Mouse (Mus musculus): ENCODE results near the gene Pllp. TPM values are rescaled to one million over a fixed set of nuclear protein-coding genes. Genes with fewer than 3 reads are reported as not detected.

Pllp gene
- polyA plus RNA-seq, 1 experiment from 2014 or later: 79.4 TPM

DNA sequence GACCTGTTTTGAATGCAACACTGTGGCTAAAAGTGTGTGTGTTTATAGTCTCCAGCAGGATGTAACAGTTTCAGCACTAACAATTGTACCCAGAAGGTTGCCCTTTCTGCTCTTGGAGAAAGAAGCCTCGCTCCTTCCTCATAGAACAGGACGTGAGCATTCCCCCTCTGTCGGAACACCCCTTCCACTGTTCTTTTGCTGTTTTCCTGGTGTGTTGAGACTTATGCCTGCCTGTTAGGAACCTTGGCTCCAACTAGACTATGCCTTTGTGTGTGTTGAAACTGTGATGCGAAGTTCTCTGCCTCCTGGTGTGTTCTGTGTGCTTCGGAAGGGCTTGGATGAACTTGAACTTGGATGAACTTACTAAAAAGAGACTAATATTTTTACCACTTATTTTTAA is 29.9 kb upstream of the Pllp start:
- no peak for ATAC-seq (ENCODE audit: insufficient read depth, low FRiP score, low read depth)
- 79% methylated on average over 5 of the region's 5 CpGs for WGBS
- Histone ChIP-seq H3K4me2 (no peak overlapping the region), H3K36me3 (no peaks in the 10 kb centered on the region), H3K27me3 (replicated peaks) (no peaks in the 10 kb centered on the region), H3K9ac (no peak overlapping the region), H3K27ac (no peak overlapping the region), H3K4me3 (replicated peaks) (no peak overlapping the region), H3K9me3 (no peaks in the 10 kb centered on the region), H3K4me1 (peaks cover 2% of the 10 kb centered on the region; the same call in 1 of the 2 replicates)

DNA sequence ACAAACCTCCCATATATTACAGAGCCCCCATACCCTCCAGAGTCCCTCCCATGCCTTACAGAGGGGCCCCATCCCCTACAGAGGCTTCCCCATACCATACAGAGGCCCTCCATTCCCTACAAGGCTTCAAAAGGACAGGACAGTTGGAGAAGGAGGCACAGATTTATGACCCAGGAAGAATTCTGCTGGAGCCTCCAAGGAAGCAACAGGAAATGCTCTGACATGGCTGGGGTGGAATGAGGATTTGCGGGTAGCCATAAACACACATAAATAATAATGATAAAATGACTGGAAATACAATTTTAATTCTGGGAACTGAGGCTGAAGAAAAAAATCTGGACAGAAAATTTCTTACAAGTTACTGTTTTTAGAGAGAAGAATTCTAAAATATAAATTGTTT is 20.8 kb upstream of the Pllp start:
- no peak for ATAC-seq (ENCODE audit: insufficient read depth, low FRiP score, low read depth)
- H3K4me1 ChIP-seq: no peaks in the 10 kb centered on the region
- H3K9ac ChIP-seq: no peak overlapping the region
- H3K36me3 ChIP-seq: no peaks in the 10 kb centered on the region
- H3K27ac ChIP-seq: no peak overlapping the region
- H3K9me3 ChIP-seq: no peaks in the 10 kb centered on the region
- no peak overlapping the region for H3K4me2 ChIP-seq
- H3K27me3 ChIP-seq (replicated peaks): no peaks in the 10 kb centered on the region
- no peak overlapping the region for H3K4me3 ChIP-seq (replicated peaks)
- 65% methylated on average over 1 of the region's 1 CpGs for WGBS

DNA sequence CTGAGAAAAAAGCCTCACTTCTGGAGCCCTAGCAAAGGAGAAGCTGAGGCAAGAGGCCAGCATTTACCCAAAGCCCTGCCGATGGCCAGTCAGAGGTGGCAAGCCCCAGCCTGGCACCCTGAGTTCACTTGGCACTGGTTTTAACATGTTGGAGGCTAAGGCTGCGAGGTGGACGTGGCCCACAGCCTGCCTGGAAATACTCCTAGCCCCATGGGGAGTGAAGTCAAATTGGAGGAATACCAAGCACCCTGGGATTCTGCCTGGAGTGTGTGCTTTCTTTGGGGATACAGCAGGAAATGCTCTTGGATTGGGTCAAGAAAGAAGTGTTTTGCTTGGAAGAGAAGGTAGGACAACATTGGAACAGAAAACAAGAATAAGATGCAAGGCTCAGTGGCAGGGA is 19.8 kb upstream of the Pllp start:
- Histone ChIP-seq H3K36me3 (no peaks in the 10 kb centered on the region), H3K4me3 (replicated peaks) (no peak overlapping the region), H3K9ac (no peak overlapping the region), H3K27ac (no peak overlapping the region), H3K9me3 (no peaks in the 10 kb centered on the region), H3K4me1 (no peaks in the 10 kb centered on the region), H3K27me3 (replicated peaks) (no peaks in the 10 kb centered on the region), H3K4me2 (no peak overlapping the region)
- 86% methylated on average over 3 of the region's 3 CpGs for WGBS
- ATAC-seq (ENCODE audit: insufficient read depth, low FRiP score, low read depth): no peak

DNA sequence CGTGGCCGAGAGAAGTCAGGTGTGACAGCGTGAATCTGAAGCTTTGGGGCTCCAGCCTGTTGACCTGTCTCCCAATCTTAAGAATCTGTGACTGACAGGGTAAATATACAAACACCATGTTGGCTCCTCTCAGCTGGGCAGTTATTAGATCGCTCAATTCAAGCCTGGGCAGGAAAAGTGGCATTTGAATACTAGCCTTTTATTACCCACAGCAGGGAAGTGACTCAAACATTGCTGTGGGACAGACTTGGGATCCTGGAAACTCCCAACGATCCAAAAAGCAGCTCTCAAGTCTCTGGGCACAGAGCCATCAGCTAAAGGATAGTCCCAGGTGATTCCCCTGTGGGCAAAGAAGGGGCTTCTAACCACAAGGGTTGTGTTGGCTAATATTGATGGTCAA is 18.5 kb upstream of the Pllp start:
- Histone ChIP-seq H3K9ac (no peak overlapping the region), H3K4me2 (no peak overlapping the region), H3K4me1 (no peaks in the 10 kb centered on the region), H3K27ac (no peak overlapping the region), H3K36me3 (no peaks in the 10 kb centered on the region), H3K27me3 (replicated peaks) (no peaks in the 10 kb centered on the region), H3K4me3 (replicated peaks) (no peak overlapping the region), H3K9me3 (no peaks in the 10 kb centered on the region)
- no peak for ATAC-seq (ENCODE audit: insufficient read depth, low FRiP score, low read depth)
- WGBS: 48% methylated on average over 5 of the region's 5 CpGs

DNA sequence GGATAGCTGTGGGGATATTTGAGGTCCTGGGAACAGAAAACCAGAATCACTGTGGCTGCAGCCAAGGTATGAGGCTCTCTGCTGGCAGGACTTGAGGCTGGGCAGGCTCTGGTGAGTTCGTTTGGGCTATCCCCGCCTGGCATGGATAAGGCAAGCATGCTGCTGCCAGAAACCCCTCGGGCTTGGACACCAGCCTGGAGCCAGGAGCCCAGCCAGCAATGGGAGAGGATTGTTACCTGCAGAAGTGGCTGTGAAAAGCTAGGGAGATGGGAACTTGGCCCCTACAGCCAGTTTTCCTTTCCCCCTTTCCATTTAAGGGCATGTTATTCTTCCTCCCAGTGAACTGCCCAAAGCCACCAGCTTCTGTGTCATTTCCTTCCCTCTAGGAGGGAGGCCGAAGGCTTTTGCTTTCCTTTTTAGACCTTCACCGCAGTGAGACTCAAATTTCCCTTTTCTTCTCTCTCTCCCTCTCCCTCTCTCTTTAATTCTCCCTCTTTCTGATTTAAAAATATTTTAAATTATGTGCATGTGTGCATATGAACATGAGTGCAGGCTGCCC is 15.2 kb upstream of the Pllp start:
- 38% methylated on average over 5 of the region's 5 CpGs for WGBS
- 0 out of 2 replicates have a peak overlapping the region, but pooled peaks have one; percentile 0 for H3K4me2 ChIP-seq
- no peaks in the 10 kb centered on the region for H3K36me3 ChIP-seq
- ATAC-seq (ENCODE audit: insufficient read depth, low FRiP score, low read depth): no peak
- H3K9ac ChIP-seq: no peak overlapping the region
- no peak overlapping the region for H3K4me3 ChIP-seq (replicated peaks)
- peaks cover 5% of the 10 kb centered on the region; the same call in 1 of the 2 replicates for H3K4me1 ChIP-seq
- no peaks in the 10 kb centered on the region for H3K9me3 ChIP-seq
- H3K27me3 ChIP-seq (replicated peaks): no peaks in the 10 kb centered on the region
- peak overlapping the region; percentile 33 for H3K27ac ChIP-seq

DNA sequence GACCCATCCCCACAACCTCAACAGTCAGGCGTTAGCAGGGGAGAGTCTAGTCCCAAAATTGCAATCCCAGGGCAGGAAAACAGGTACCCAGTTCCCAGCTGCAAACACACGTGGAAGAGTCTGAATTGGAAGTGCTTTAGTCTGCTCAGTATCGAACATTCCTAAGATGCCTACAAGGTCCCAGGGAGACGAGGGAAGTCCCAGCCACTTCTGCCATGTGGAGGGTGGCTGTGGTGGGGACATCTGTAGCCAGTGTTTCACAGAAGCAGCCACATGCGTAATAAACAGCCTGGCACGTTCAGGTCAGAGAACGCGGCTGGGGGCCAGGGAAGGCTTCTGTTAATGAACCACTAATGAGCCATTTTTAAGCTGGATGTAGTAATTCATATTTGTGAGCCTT is 14.3 kb upstream of the Pllp start:
- Histone ChIP-seq H3K4me2 (no peak overlapping the region), H3K9me3 (no peaks in the 10 kb centered on the region), H3K9ac (no peak overlapping the region), H3K4me1 (peaks cover 5% of the 10 kb centered on the region; the same call in 1 of the 2 replicates), H3K27me3 (replicated peaks) (no peaks in the 10 kb centered on the region), H3K36me3 (no peaks in the 10 kb centered on the region), H3K4me3 (replicated peaks) (no peak overlapping the region), H3K27ac (no peak overlapping the region; the same call in 1 of the 2 replicates)
- no peak for ATAC-seq (ENCODE audit: insufficient read depth, low FRiP score, low read depth)
- 59% methylated on average over 8 of the region's 8 CpGs for WGBS

DNA sequence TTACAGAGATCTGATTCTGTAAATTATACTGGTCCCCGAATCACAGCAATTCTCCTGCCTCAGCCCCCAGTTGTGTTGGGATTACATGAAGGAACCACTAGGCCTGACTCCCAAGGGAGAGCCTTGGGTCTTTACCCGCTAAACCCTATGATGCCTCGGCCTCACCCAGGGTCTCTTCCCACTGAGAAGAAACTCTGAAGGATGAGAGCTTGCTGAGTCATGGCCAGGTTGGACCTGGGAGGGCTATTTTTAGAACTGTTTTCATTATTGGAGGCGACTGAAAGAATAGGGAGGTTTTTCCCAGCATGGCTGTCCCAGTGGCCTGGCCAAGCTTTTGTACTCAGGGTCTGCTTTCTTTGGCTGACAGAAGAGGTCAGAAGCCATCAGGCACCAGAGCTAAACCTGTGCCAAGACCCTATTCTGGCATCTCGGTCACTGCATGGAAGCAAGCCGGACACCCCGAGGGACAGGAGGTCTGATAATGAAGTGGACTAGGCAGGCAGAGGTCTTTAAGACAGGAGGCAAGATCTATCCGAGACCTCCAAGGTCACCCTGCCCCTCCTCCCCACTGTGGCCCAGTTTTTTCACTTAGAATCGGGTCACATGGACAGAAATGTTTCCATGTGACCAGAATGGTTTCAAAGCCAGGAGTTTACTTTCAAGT is 10.8 kb upstream of the Pllp start:
- H3K4me1 ChIP-seq: peaks cover 7% of the 10 kb centered on the region; the same call in 1 of the 2 replicates
- no peak overlapping the region for H3K27ac ChIP-seq
- no peak overlapping the region for H3K9ac ChIP-seq
- no peak for ATAC-seq (ENCODE audit: insufficient read depth, low FRiP score, low read depth)
- no peaks in the 10 kb centered on the region for H3K27me3 ChIP-seq (replicated peaks)
- WGBS: 57% methylated on average over 9 of the region's 9 CpGs
- H3K36me3 ChIP-seq: no peaks in the 10 kb centered on the region
- H3K4me2 ChIP-seq: no peak overlapping the region
- H3K4me3 ChIP-seq (replicated peaks): no peak overlapping the region
- no peaks in the 10 kb centered on the region for H3K9me3 ChIP-seq

DNA sequence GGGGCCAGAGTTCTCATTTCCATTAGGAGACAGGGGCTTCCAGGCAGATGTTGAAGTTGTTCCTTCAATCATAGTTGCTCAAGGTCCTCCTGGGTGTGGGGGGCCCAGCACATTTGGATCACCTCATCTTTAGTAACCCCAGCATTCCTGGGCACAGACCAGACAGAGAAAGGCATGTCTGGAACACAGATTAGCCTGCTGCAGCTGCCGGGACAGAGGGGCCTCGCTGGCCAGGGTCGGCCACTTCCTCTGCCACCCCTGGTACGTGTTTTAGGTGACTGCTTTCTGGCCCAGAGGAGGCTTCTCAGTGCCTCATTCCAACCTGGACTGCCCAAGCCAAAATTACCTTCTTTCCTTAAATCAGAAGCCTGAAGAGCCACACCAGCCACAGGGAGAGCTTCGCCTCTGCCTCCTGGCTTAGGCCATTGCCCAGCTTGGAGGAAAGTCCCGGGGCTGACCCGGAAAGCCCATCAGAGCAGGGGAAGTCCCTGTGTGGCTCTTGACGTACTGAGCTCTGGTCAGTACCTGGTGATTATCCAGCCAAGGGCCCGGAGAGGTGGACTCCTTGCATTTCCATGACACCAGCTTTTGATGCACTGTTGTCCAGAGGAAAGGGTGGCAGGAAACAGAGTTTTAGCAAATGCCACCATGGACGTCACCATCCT is 9.6 kb upstream of the Pllp start:
- no peaks in the 10 kb centered on the region for H3K36me3 ChIP-seq
- H3K27me3 ChIP-seq (replicated peaks): no peaks in the 10 kb centered on the region
- no peak for ATAC-seq (ENCODE audit: insufficient read depth, low FRiP score, low read depth)
- H3K4me3 ChIP-seq (replicated peaks): no peak overlapping the region
- peaks cover 7% of the 10 kb centered on the region; the same call in 1 of the 2 replicates for H3K4me1 ChIP-seq
- H3K27ac ChIP-seq: no peak overlapping the region
- H3K4me2 ChIP-seq: no peak overlapping the region
- H3K9me3 ChIP-seq: no peaks in the 10 kb centered on the region
- 71% methylated on average over 10 of the region's 10 CpGs for WGBS
- H3K9ac ChIP-seq: no peak overlapping the region

DNA sequence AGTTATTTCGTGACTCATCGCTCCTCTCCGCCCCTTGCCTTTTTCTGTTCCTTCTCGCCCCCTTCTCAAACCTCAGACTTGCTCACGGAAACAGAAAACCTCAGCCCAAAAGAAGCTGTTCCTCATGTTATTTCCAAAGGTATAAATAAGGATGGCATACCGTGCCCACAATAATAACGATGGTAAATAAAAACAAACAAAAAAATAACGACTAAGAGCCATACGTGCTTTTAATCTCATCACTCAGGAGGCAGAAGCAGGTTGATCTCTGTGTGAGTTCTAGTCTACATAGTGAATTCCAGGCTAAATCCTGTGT is 8.5 kb upstream of the Pllp start:
- Histone ChIP-seq H3K36me3 (no peaks in the 10 kb centered on the region), H3K27ac (no peak overlapping the region), H3K9me3 (no peaks in the 10 kb centered on the region), H3K4me3 (replicated peaks) (peak overlapping the region; percentile 46), H3K4me2 (peak overlapping the region; percentile 69), H3K27me3 (replicated peaks) (no peaks in the 10 kb centered on the region), H3K4me1 (peaks cover 7% of the 10 kb centered on the region; the same call in 1 of the 2 replicates), H3K9ac (peak overlapping the region; percentile 22; the same call in 1 of the 2 replicates)
- ATAC-seq (ENCODE audit: insufficient read depth, low FRiP score, low read depth): no peak
- WGBS: 17% methylated on average over 9 of the region's 9 CpGs

DNA sequence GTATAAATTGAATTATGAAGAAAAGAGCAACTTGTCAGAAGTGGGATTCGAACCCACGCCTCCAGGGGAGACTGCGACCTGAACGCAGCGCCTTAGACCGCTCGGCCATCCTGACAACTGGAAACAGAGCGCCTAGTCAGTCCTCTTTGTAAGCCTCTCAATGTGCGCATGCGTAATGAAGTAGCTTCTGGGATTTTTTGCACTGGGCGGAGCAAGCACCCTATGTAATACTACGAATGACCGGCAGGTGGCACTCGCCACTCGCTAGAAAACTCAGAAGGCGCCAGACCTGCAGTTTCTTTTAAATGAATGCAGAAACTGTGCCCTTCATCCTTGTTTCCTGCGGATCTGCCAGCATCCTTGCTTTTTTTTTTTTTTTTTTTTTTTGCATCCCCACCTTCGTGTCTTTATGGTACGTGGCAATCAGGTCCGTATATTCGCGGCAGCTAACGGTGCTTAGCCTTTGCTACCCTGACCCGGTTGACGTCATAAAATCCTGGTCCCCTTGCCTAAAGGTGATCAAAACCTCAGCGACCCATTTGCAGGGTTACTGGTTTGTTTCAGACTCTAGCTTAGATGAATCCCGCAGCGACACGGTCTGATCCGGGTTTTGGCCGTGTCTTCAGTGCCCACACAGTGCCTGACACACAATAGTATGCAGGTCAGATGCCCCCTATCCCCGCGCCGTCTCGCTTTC is 8.0 kb upstream of the Pllp start:
- ATAC-seq (ENCODE audit: insufficient read depth, low FRiP score, low read depth): peak; percentile 88
- under 1% methylated on average over 35 of the region's 35 CpGs for WGBS
- H3K36me3 ChIP-seq: no peaks in the 10 kb centered on the region

DNA sequence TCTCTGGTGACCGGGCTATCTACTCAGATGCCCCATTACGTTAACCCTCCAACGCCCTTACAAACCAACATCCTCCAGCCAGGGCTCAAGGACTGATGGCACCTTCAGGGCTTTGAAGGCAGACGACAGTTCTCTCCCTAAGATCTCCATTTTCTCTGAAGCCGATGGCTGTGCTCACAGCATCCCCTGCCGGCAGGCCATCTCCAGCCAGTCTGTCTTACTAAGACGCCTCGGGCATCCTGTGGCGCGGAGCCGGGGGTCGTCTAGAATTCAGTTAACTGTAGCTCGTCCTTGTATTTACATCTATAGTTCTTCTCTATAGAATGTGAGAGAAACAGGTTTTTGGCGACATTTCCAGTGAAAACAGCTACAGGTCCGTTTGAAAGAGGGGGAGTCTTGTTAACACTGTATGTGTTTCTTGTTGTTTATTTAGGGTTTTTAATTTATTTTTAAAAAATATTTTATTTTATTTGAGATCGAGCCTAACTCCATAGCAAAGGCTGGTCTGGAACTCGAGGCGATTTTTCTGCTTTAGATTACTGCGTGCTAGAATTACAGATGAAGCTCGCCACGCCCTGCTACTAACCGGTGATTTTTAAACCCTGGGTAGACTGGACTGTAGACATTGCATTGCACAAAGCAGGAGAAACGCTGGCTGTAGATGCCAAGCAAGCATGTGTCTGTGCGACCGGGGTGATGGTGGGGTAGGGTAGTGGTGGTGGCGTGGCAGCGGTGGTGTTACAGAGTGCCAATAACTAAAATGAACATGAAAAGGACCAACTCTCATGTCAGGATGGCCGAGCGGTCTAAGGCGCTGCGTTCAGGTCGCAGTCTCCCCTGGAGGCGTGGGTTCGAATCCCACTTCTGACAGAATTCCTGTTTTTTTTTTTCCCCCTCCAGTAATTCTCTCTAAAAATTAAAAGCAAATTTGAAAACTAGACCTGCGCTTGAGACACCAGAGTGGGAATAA is 7.1 kb upstream of the Pllp start:
- peak overlapping the region; percentile 61 for H3K27ac ChIP-seq

More for the DNA sequence above, 8.0 kb upstream of the Pllp start:
- Histone ChIP-seq H3K27me3 (replicated peaks) (no peaks in the 10 kb centered on the region), H3K9me3 (no peaks in the 10 kb centered on the region), H3K4me2 (peak overlapping the region; percentile 69), H3K9ac (peak overlapping the region; percentile 22; the same call in 1 of the 2 replicates), H3K4me3 (replicated peaks) (peak overlapping the region; percentile 54), H3K4me1 (peaks cover 7% of the 10 kb centered on the region; the same call in 1 of the 2 replicates), H3K27ac (no peak overlapping the region)

More for the DNA sequence above, 7.1 kb upstream of the Pllp start:
- Histone ChIP-seq H3K36me3 (no peaks in the 10 kb centered on the region), H3K27me3 (replicated peaks) (no peaks in the 10 kb centered on the region), H3K4me2 (peak overlapping the region; percentile 69), H3K9me3 (no peaks in the 10 kb centered on the region), H3K9ac (peak overlapping the region; percentile 39; the same call in 1 of the 2 replicates), H3K4me3 (replicated peaks) (peak overlapping the region; percentile 54), H3K4me1 (peaks cover 7% of the 10 kb centered on the region; the same call in 1 of the 2 replicates)
- ATAC-seq (ENCODE audit: insufficient read depth, low FRiP score, low read depth): peak; percentile 80
- under 1% methylated on average over 35 of the region's 35 CpGs for WGBS
